ENCODE assay signal across 8 mouse cellular contexts in the genomic region with DNA sequence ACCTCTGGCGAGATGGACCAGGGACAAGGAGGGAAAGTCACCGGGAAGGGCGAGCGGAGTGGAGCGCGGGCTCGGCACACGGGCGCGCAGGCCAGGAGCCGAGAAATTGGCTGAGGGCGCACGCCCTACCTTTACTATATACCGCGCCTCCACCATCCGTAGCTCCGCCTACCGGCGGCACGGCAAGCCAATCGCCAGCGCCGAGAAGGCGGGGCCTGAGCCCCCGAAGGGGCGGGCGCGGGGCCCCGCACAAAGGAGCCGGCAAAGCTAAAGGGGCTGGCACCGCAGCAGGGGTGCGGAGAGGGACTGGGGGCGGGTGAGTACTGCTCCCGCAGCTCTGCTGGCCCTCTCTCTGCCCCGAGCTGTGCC. TPM values are rescaled to one million over a fixed set of nuclear protein-coding genes. Genes with fewer than 3 reads are reported as not detected.
DNase-seq lines count a peak whose midpoint lies in the region; ATAC-seq and TF ChIP-seq lines count a peak whose summit lies in the region.

A gene (minus strand): TSS at position 111 of the 369 bp plus-strand sequence.

- peak within 1 kb of the TSS; percentile 72 for H3K27ac ChIP-seq in bone marrow, adult 2 months (ENCODE audit: control insufficient read depth, insufficient read depth, low read depth, low read length, poor library complexity)
- peak within 1 kb of the TSS; percentile 67 for H3K27ac ChIP-seq in embryonic facial prominence, embryonic 15.5 days (replicated peaks)
- peak within 1 kb of the TSS; percentile 91 for H3K27ac ChIP-seq in heart, embryonic 11.5 days (ENCODE audit: low read depth, low read length)
- H3K27ac ChIP-seq in kidney, embryonic 15.5 days, result peak within 1 kb of the TSS; percentile 95
- peak within 1 kb of the TSS; percentile 93 for H3K27ac ChIP-seq in liver, adult 2 months (replicated peaks; ENCODE audit: insufficient read depth, low read depth, low read length)
- peak within 1 kb of the TSS; percentile 95 for H3K27ac ChIP-seq in stomach, embryonic 15.5 days

- peak; percentile 27 for DNase-seq in 3T3-L1 (ENCODE audit: low read depth, low spot score)
- peak; percentile 79 for DNase-seq in liver, adult 2 months (ENCODE audit: extremely low read depth, low read depth, low spot score)
- DNase-seq in naive thymus-derived CD4-positive, alpha-beta T cell, adult 2 months (ENCODE audit: low read depth), result peak; percentile 94

- H3K9me3 ChIP-seq in embryonic facial prominence, embryonic 15.5 days (replicated peaks), result no peaks in the 10 kb centered on the region
- no peaks in the 10 kb centered on the region for H3K9me3 ChIP-seq in heart, embryonic 11.5 days (replicated peaks; ENCODE audit: control insufficient read depth, low read length)
- H3K9me3 ChIP-seq in kidney, embryonic 15.5 days (replicated peaks), result no peaks in the 10 kb centered on the region
- no peaks in the 10 kb centered on the region for H3K9me3 ChIP-seq in stomach, embryonic 15.5 days

- peaks cover 53% of the 10 kb centered on the region for H3K27me3 ChIP-seq in embryonic facial prominence, embryonic 15.5 days
- H3K27me3 ChIP-seq in heart, embryonic 11.5 days (ENCODE audit: control insufficient read depth, insufficient read depth, low read length), result peaks cover 5% of the 10 kb centered on the region
- peaks cover 45% of the 10 kb centered on the region for H3K27me3 ChIP-seq in kidney, embryonic 15.5 days
- no peaks in the 10 kb centered on the region for H3K27me3 ChIP-seq in liver, adult 2 months (ENCODE audit: control insufficient read depth, insufficient read depth, low read length)
- H3K27me3 ChIP-seq in stomach, embryonic 15.5 days (replicated peaks), result peaks cover 10% of the 10 kb centered on the region

- peaks cover 3% of the 10 kb centered on the region for H3K4me1 ChIP-seq in bone marrow, adult 2 months (ENCODE audit: control insufficient read depth, insufficient read depth, low read length)
- peaks cover 33% of the 10 kb centered on the region for H3K4me1 ChIP-seq in embryonic facial prominence, embryonic 15.5 days
- H3K4me1 ChIP-seq in heart, embryonic 11.5 days (ENCODE audit: control insufficient read depth, insufficient read depth, low read length), result peaks cover 24% of the 10 kb centered on the region
- H3K4me1 ChIP-seq in kidney, embryonic 15.5 days, result peaks cover 36% of the 10 kb centered on the region
- H3K4me1 ChIP-seq in liver, adult 2 months (ENCODE audit: control insufficient read depth, insufficient read depth, low read length), result peaks cover 20% of the 10 kb centered on the region
- H3K4me1 ChIP-seq in stomach, embryonic 15.5 days, result peaks cover 14% of the 10 kb centered on the region

- peak; percentile 92 for ATAC-seq in embryonic facial prominence, embryonic 15.5 days (ENCODE audit: insufficient number of reproducible peaks, low FRiP score, low TSS enrichment, low read depth)
- peak; percentile 88 for ATAC-seq in heart, embryonic 11.5 days (replicated peaks; ENCODE audit: insufficient number of reproducible peaks, low FRiP score, low TSS enrichment)
- peak; percentile 92 for ATAC-seq in kidney, embryonic 15.5 days (replicated peaks; ENCODE audit: low FRiP score)
- peak; percentile 88 for ATAC-seq in stomach, embryonic 15.5 days (ENCODE audit: insufficient read depth, low FRiP score, low read depth)

- H3K4me3 ChIP-seq in bone marrow, adult 2 months (replicated peaks; ENCODE audit: control insufficient read depth, low read depth, low read length), result peak within 1 kb of the TSS; percentile 85
- peak within 1 kb of the TSS; percentile 71 for H3K4me3 ChIP-seq in embryonic facial prominence, embryonic 15.5 days (replicated peaks)
- H3K4me3 ChIP-seq in heart, embryonic 11.5 days (ENCODE audit: low read depth, low read length), result peak within 1 kb of the TSS; percentile 75
- peak within 1 kb of the TSS; percentile 74 for H3K4me3 ChIP-seq in kidney, embryonic 15.5 days (replicated peaks)
- peak within 1 kb of the TSS; percentile 68 for H3K4me3 ChIP-seq in liver, adult 2 months (ENCODE audit: insufficient read depth, low read depth, low read length)
- peak within 1 kb of the TSS; percentile 68 for H3K4me3 ChIP-seq in stomach, embryonic 15.5 days (replicated peaks)

- TF ChIP-seq CTCF in bone marrow, adult 2 months (IDR thresholded peaks at IDR 0.05; ENCODE audit: control insufficient read depth, insufficient read depth, low read length), result no peak
- TF ChIP-seq CTCF in liver, adult 2 months (IDR thresholded peaks at IDR 0.05; ENCODE audit: low read depth, low read length), result no peak

- peak within 1 kb of the TSS; percentile 29 for H3K9ac ChIP-seq in embryonic facial prominence, embryonic 15.5 days
- H3K9ac ChIP-seq in heart, embryonic 11.5 days (ENCODE audit: low read depth, low read length), result peak within 1 kb of the TSS; percentile 99
- H3K9ac ChIP-seq in kidney, embryonic 15.5 days, result peak within 1 kb of the TSS; percentile 77
- peak within 1 kb of the TSS; percentile 82 for H3K9ac ChIP-seq in liver, adult 2 months (ENCODE audit: low read depth, low read length)
- H3K9ac ChIP-seq in stomach, embryonic 15.5 days, result peak within 1 kb of the TSS; percentile 63

- TF ChIP-seq POLR2A in bone marrow, adult 2 months (IDR thresholded peaks at IDR 0.05; ENCODE audit: borderline replicate concordance, control insufficient read depth, low read depth, low read length), result peak; percentile 90
- TF ChIP-seq POLR2A in liver, adult 2 months (IDR thresholded peaks at IDR 0.05; ENCODE audit: extremely low read depth, insufficient read depth, low read length), result peak; percentile 95

- H3K36me3 ChIP-seq in embryonic facial prominence, embryonic 15.5 days, result no peaks in the 10 kb centered on the region
- peaks cover 1% of the 10 kb centered on the region; the same call in 1 of the 2 replicates for H3K36me3 ChIP-seq in heart, embryonic 11.5 days (ENCODE audit: control insufficient read depth, insufficient read depth, low read length)
- H3K36me3 ChIP-seq in kidney, embryonic 15.5 days, result peaks cover 1% of the 10 kb centered on the region
- peaks cover 5% of the 10 kb centered on the region; the same call in 1 of the 2 replicates for H3K36me3 ChIP-seq in liver, adult 2 months (ENCODE audit: control insufficient read depth, insufficient read depth, low read length)
- no peaks in the 10 kb centered on the region for H3K36me3 ChIP-seq in stomach, embryonic 15.5 days

- WGBS in bone marrow, adult 2 months, result 1% methylated on average over 35 of the region's 35 CpGs
- WGBS in embryonic facial prominence, embryonic 15.5 days, result under 1% methylated on average over 35 of the region's 35 CpGs
- WGBS in heart, embryonic 11.5 days (ENCODE audit: insufficient replicate concordance), result under 1% methylated on average over 35 of the region's 35 CpGs
- under 1% methylated on average over 35 of the region's 35 CpGs for WGBS in kidney, embryonic 15.5 days
- WGBS in liver, adult 2 months, result under 1% methylated on average over 32 of the region's 35 CpGs
- WGBS in stomach, embryonic 15.5 days, result 1% methylated on average over 35 of the region's 35 CpGs

- H3K4me2 ChIP-seq in embryonic facial prominence, embryonic 15.5 days (replicated peaks), result peak within 1 kb of the TSS; percentile 92
- peak within 1 kb of the TSS; percentile 80 for H3K4me2 ChIP-seq in heart, embryonic 11.5 days
- peak within 1 kb of the TSS; percentile 86 for H3K4me2 ChIP-seq in kidney, embryonic 15.5 days
- peak within 1 kb of the TSS; percentile 68 for H3K4me2 ChIP-seq in stomach, embryonic 15.5 days

- peaks cover 13% of the 10 kb centered on the region; the same call in 1 of the 2 replicates for H3K79me2 ChIP-seq in liver, adult 2 months (ENCODE audit: control insufficient read depth, insufficient read depth, low read length)

RNA-seq across cellular contexts. Expression of the gene that starts here (rescaled TPM):
- polyA plus RNA-seq in bone marrow, adult 2 months (2011; ENCODE audit: insufficient read depth, insufficient read length, low replicate concordance, missing spikeins), result 14.2 and 46.4 TPM in 2 replicates
- 46.1 and 49.7 TPM in 2 replicates for polyA plus RNA-seq in embryonic facial prominence, embryonic 15.5 days (2015; fragmentation: Nextera tagmentation; extraction: Ambion mirVana)
- polyA plus RNA-seq in heart, embryonic 11.5 days (2014; fragmentation: Nextera tagmentation; extraction: Ambion mirVana), result 235 and 350 TPM in 2 replicates
- 163 and 179 TPM in 2 replicates for polyA plus RNA-seq in kidney, embryonic 15.5 days (2015; fragmentation: Nextera tagmentation; extraction: Ambion mirVana)
- total RNA-seq in liver, adult 2 months (2014; rRNA removed), result 30.5 and 39.1 TPM in 2 replicates
- 22.4 and 26.0 TPM in 2 replicates for polyA plus RNA-seq in liver, adult 2 months (2012; rRNA removed)
- 143 and 162 TPM in 2 replicates for polyA plus RNA-seq in stomach, embryonic 15.5 days (2015; fragmentation: Nextera tagmentation; extraction: Ambion mirVana)

Comparison
In these comparisons a context has a peak if more than half of its experiments do, and no peak if none do; other contexts are left out.
1. Peak in every context shown above with its lines: DNase-seq, ATAC-seq, H3K4me3 ChIP-seq and H3K27ac ChIP-seq.
2. DNase-seq: peak in every context shown above with its lines; median percentile 94 in naive thymus-derived CD4-positive, alpha-beta T cell, adult 2 months; 79 in liver, adult 2 months; 27 in 3T3-L1.
3. H3K9ac ChIP-seq: peak in every context shown above with its lines; median percentile 99 in heart, embryonic 11.5 days; 82 in liver, adult 2 months; 77 in kidney, embryonic 15.5 days; 63 in stomach, embryonic 15.5 days; 29 in embryonic facial prominence, embryonic 15.5 days.